Mouse (Mus musculus): ENCODE measurements around the gene Zfp874a.

Gene Zfp874a

DNA sequence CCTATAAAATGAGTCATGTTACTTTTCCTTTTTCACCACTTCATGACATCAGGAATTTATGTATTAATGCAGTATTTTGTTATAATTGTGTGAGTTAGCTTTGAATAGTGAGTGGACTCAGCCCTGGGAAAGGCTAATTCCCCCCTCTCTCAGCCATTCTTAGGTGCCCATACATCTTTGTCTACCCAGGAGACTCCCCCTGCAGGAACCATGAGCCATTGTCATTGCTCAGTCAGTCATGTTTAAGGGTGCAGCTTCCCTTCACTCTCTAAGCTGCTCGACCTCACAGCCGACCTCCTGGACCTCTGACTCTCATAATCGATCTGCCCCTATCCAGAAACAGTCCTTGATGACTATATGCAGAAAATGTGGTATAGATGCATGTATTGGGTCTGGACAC is 75.2 kb downstream of the Zfp874a start:
- in situ Hi-C loops (cut with MboI, MseI): loop anchor here (5.0 to 10.0 kb wide), 3 partner anchors 71 to 1209 kb away; partner anchors contain the start of genes Fastkd3 (in 1 of the 2) and Mtrr (in 1 of the 2)

DNA sequence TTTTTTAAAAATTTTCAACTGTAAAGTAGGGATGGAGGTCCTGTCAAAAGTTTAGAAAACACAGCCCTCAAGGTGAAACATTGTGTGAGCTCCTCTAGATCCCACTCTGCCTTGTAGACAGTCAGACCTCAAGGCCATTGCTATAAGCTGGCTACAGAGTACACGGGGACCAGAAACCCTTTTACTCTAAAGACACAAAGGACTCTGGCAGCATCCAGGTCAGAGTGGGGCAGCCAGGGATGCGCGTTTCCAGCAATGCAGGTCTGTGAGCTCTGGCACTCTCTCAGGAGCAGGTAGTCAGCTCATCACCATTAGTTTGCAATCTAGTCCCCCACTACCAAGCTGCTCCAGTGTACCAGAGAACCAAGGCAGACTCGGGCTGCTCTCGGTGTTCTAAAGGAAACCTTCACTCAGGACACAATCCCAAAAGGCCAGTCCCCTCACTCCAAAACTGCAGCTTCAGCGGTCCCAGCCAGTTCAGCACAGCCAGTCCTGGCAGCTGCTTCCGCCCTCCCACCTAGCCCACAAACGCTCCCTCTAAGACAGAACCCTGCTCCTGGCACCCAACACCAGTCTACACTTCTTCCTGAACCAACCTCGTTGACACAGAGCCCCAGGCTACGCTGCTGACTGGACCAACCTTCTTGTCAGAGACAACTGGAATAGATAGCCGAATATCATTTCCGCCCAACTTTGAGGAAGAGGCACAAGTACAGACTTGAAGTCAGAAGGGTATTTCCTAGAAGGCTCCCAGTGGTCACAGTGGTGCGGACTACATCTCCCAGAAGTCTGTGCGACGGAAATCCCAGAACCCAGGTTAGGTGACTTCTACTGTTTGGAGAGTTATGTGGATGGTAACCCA is 76.1 kb downstream of the Zfp874a start, which contains the start of the genes Gm28041 and Zfp456:
TSS of gene Gm28041 (minus strand) at position 684 of the 862 bp plus-strand sequence.
TSS of gene Zfp456 (minus strand) at position 761 of the 862 bp plus-strand sequence.
- in situ Hi-C loops (cut with MboI, MseI): loop anchor here (5.0 to 10.0 kb wide), 3 partner anchors 72 to 1210 kb away; partner anchors contain the start of genes Fastkd3 (in 1 of the 2) and Mtrr (in 1 of the 2)

Data from T-helper 17 cell (primary cell).